Mouse (Mus musculus): ENCODE data around the gene Pttg1.

The Pttg1 gene

DNA sequence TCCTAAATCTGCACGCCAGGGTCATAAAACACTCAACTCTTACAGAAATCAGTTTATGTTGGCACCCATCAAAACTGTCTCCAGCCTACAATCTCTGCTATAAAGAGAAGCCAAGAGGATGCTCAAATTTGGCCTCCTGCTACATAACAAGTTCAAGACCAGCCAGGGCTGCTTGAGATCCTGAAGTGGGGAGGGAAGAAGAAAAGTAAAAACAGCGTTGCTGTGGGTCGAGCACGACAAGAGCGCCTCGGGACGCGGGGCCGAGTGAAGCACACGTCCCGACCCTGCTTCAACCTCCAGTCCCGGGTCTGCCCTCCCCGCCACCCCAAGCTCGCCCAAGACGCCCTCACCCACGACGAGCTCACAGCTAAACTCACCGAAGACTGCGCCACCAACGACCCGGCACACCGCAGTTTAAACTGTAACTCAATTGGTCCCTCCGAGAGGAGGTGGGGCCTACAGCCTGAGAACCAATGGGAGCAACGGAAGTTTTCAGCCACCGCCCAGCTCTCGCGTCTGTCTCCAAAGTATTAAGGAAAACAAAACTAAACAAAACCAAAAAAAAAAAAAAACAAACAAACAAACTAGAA lies at the start of gene Pttg1:
TSS of gene Pttg1 (minus strand) at position 428 of the 590 bp plus-strand sequence.
- DNase-seq (ENCODE audit: low spot score in 2 of 2) = peak; percentile 38 to 65

DNA sequence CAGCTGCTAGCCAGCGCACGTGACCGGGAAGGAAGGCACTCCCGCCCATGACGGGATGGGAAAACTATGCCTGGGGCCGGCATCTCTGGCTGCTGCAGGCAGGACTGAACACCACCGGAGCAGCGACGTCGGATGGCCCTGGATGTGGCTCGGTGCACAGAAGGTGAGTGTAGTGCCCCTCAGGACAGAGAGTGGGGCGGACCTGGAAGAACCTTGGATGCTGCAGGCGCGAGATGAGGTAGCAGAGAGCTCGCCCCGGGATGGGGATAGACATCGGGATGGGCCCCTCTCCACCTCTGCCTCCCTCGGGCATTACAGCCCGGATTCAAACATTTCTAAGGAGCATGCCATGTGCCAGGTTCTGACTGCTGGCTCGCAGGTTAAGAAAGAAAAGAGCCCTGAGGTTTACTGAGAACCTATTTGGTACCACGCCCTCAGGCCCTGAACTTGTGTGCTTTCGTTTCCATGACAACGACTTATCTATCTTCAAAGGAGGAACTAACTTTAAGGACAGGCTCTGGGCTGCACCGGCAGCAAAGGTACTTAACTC lies 48.2 kb upstream of the Pttg1 start, which contains the start of gene C1qtnf2:
TSS of gene C1qtnf2 (plus strand) at position 52 of the 550 bp plus-strand sequence.
- DNase-seq (ENCODE audit: low spot score in 2 of 2) = no peak

DNA sequence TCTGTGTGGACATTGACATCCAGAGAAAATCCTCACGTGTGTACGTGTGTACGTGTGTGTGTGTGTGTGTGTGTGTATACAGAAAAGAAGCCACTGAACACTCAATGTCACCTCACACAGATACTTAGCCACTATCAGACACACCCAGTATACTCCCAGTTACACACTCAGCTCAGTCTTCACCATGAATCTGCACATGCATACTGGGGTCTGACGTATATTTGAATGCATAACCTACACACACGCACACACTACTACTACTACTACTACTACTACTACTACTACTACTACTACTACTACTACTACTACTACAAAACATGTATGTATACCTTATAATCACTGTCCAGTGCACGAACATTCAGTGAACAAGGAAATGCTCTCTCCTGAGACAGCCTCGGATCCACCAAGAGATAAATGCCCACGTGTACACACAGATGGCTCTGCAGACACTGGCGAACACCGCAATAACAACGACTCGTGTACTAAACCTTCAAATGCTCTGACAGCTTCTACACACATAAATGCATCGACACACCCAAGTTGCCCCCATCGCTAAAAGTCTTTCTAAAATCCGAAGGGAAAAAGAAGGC lies 47.7 kb upstream of the Pttg1 start:
- no peak for DNase-seq (ENCODE audit: low spot score in 2 of 2)

DNA sequence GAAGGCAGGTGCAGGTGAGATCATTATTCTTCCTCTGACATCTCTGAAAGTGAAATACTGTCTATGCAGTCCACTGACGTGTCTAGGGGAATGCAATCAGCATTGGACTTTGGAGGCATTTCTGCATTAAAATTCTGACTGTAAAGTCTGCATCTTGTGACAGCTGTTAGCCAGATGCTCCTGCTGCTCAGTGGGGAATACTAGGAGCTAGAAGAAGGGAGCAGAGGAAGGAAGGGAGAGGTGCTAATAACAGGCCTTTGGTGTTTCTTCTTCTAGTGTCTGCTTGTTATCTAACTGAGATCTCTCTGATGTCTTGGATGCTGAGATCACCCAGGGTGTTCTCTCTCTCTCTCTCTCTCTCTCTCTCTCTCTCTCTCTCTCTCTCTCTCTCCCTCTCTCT lies 47.1 kb upstream of the Pttg1 start:
- DNase-seq (ENCODE audit: low spot score in 2 of 2) = no peak

DNA sequence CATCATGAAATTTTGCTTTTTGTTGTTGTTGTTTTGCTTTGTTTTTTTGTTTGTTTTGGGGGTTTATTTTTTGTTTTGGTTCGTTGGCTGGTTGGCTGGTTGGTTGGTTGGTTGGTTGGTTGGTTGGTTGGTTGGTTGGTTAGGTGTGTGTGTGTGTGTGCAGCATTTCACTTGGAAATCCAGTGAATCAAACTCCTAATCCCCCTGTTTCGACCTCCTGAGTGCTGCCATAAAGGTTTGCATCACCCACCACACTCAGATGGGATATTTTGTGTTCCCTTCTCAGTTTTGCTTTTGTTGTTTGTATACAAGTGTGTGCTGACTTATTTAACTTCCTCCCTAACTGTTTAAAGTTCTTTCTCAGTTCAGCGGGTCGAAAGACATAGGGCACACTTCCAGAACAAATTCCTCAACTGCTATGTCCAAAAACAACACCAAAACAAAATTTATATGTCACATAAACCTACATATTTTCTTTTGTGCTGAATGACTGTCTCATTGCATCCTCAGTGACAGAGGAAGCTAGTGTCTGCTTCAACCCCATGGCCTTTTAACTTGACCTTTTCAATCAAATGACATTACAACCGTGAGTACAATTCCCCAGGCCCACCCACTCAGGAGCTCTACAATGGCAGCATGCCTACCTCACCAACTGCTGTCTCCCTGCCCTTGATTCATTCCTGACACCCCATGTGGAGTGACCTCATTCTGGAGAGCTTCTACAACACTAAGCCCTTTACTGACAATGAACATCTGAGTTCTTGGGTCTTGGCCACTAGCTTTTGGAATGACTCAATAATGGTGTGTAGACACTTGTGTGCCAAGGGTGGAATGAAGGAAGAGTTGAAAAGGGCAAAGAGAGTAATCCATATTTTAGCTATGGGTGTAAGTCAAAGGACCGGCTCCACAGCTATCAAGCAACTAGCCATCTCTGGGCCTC lies 45.1 kb upstream of the Pttg1 start:
- DNase-seq (ENCODE audit: low spot score in 2 of 2) = no peak

DNA sequence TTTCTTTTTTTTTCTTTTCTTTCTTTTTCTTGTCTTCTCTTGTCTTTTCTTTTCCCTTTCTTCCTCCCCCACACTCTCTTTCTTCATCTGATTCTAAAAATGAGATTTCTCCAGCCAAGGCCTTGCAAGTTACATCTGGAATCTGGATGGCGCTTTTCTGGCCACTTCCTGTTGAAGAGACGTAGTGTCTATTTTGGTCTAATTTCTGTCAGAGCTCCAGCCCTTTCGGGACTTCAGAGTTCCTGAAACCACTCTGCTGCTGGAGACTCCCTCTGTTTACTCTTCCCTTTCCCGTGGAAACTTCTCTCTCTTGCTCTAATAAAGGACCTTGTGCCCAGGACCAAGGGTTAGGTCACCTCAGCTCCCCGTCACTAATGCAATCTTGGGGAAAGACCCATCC lies 44.1 kb upstream of the Pttg1 start:
- no peak for DNase-seq (ENCODE audit: low spot score in 2 of 2)

DNA sequence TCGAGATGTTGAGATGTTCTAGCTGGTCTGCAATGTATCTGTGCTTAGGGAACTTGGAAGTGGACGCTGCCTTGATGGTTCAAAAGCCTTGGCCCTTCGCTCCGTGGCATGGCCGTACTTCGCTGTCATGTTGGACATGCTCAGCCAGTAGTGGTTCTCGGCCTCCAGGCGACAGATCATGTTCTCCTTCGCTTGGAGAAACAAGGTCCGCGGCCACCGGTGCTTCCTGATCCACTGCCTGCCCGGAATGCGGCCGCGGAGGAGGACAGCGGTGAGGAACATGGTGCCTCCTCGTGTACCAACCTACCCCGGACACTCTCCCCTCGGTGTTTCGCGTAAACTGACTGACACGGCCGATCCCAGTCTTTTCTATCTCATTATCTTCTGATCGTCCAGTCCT lies 37.2 kb upstream of the Pttg1 start:
- no peak for DNase-seq (ENCODE audit: low spot score in 2 of 2)

DNA sequence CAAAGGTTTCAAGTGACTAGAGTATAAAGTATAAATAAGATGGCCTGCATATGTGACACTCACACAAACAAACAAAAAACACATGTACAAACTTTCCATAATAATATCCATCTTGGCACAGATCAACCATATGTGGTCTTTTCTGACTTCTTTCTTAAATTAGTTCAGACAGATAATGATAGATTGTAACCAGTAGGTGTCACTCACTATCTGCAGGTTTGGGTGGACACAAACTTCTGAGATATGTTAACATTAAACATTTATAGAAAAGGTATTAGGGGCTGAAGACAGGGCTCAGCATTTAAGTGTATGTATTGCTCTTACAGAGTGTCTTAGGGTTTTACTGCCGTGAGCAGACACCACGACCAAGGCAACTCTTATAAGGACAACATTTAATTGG lies 26.2 kb upstream of the Pttg1 start:
- no peak for DNase-seq (ENCODE audit: low spot score in 2 of 2)

DNA sequence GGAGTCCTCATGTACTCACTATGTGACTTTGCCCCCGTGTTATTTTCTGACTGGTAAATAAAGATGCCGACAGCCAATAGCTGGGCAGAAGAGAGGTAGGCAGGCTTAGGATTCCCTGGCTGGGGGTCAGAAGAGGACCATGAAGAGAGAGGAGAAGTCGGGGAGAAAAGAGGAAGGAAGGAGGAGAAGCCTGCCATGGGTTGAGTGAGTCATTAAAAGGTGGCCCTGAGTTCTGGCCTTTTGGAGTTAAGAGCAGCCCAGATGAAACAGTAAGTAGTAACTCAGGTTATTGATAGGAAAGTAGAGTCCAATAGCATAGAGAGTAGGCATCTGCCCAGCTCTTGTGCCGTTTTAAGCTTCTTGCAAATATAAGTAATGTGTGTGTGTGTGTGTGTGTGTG lies 25.3 kb upstream of the Pttg1 start:
- no peak for DNase-seq (ENCODE audit: low spot score in 2 of 2)

DNA sequence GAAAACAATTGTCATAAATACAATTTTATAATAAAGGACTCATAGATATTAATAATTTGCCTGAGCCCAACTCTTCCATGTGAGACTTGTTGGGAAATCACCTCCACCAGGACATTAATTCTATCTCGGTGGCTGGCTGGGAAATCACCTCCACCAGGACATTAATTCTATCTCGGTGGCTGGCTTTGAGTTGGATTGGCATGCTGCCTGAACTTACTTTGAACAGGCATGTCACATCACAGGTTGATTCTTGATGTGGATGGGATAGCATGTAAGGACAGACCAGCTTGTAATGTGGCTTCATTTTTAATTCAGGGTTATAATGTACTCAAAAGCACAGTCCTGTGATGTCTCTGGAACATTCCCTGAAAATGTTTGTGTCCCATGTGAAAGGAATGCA lies 23.9 kb upstream of the Pttg1 start:
- no peak for DNase-seq (ENCODE audit: low spot score in 2 of 2)

DNA sequence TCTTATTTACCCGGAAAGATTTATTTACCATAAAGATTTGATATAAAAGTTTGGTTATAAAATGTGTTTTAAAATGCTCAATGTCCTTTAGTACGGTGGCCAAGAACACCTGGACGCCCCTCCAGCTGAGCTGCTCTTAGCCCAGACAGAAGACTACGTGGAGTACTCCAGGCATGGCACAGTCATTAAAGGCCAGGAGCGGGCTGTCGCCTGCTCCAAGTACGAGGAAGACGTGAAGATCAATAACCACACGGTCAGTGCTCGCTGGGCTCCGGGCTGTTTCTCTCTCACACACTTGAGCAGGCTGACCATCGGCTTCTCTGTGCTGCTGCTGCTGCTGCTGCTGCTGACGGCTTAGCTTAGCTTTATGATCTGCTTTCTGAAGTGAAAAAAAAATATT lies 17.1 kb upstream of the Pttg1 start:
- no peak for DNase-seq (ENCODE audit: low spot score in 2 of 2)

DNA sequence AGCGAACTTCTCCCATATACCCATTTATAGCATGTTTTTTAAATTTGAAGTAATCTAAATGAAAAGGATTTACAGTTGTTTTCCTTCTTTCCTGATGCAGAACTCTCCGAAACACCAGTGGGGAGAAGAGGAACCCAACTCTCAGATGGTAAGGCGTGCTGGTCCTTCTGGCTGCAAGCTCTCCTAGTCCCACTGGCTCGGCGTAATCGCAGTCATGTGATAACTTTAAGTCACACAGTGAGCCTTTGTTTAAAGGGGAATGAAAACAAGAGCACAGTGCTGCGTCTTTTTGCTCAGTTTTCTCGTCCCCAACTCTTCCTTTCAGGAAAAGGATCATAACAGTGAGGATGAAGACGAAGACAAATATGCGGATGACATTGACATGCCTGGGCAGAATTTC lies 15.1 kb upstream of the Pttg1 start:
- DNase-seq (ENCODE audit: low spot score in 2 of 2) = no peak

DNA sequence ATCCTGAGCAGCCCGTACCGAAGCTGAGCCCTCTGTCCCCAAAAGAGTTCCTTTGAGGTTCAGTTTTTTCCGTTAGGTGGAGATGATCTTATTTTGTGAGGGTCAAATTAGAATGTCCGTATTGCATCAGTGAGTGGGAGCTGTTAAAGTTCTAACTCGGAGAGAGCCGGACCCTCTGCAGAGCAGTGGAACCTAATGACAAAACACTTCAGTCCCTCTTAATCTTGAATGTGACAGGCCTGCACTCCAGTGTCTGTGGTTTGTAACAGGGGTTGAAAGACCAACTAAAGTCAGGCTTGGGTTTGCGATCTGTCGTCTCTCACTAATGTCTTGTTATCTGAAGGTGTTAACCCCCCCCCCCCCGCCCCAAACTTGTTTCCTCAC lies 8.0 kb upstream of the Pttg1 start:
- DNase-seq (ENCODE audit: low spot score in 2 of 2) = no peak

DNA sequence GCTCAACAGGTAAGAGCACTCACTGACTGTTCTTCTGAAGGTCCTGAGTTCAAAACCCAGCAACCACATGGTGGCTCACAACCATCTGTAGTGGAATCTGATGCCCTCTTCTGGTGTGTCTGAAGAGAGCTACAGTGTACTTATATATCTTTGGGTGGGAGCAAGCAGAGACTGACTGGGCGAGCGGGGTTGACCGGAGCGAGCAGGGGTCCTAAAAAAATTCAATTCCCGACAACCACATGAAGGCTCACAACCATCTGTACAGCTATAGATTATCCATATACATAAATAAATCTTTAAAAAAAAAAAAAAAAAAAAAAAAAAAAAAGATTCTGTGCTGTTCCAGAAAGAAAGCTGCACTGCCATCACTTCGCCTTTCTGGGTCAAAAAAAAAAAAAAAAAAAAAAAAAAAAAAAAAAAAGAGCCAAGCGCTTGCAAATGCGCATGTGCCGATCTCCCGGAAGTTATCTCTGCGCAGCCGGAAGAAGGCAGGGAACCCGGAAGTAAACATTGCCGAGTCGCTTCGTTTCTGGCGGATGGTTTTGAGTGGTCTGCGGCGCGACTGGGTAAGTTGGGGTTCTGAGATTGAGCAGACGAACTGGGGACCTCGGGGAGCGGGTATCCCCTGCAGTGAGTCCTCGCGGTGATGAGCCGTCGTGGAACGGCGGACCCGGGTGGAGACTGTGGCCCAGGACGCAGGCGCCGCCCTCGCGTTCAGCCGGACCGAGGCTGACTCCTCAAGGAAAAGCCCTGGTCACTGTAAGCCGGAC lies 7.4 kb upstream of the Pttg1 start, which contains the start of gene Slu7:
TSS of gene Slu7 (plus strand) at position 491 of the 770 bp plus-strand sequence.
- peak in 1 of 2 experiments; percentile 67 for DNase-seq (ENCODE audit: low spot score in 2 of 2)

DNA sequence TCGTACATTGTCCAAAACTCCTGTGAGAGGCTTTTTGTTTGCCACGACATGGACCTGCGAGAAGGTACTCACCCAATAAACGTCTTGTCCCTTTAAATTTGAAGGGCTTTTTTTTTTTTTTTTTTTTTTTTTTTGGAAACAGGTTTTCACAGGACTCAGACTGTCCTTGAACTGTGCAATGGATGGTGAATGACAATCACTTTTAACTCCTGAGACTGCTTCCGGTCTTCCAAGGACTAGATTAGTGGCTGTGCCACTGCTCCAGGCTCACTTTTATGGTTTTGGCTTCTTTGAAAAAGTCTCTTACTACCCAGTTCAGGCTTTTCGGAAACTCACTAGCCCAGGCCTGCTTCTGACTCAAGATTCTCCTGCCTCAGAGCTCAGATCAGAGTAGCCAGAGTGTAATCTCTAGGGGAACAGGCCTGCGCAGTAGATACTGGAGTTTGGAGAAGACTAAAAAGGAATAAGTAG lies 398 bp upstream of the Pttg1 start:
- no peak for DNase-seq (ENCODE audit: low spot score in 2 of 2)

DNA sequence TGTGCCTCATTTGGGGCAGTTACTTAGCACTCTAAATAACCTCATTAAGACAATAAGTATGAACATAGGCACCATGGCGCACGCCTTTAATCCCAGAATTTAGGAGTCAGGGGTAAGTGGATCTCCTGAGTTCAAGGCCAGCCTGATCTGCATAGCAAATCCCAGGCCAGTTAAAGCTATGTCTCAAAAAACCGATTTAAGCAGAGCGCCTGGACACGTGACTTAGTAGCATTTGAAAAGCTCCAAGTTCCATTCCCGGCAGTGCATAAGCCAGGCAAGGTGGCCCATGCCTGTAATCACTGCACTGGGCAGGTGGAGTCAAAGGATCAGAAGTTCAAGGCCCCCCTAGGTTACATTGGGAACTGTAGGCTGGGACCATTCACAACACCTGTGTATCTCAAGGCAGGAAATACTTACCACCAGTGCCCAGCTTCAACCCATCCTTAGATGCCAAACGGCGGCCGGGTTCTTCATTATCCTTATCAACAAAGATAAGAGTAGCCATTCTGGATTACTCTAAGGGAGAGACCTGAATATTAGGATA lies 813 bp downstream of the Pttg1 start:
- DNase-seq (ENCODE audit: low spot score in 2 of 2) = no peak

DNA sequence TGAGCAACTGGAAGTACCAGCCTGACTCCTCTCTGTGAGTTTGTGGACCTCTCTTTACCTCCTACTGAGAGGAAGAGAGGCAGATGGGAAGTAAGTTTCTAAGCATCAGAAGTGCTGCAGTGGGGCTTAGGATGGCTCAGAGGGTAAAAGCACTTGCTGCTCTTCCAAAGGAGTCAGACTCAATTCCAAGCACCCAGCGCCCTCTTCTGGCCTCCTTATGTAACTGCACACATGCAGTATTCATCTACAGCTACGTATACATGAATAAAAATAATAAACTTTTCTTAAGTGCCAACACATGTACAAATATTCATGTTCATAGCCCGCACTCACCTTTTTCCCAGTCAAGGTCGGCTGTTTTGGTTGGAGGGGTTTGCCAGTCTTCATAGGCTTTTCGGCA lies 1.7 kb downstream of the Pttg1 start:
- no peak for DNase-seq (ENCODE audit: low spot score in 2 of 2)

DNA sequence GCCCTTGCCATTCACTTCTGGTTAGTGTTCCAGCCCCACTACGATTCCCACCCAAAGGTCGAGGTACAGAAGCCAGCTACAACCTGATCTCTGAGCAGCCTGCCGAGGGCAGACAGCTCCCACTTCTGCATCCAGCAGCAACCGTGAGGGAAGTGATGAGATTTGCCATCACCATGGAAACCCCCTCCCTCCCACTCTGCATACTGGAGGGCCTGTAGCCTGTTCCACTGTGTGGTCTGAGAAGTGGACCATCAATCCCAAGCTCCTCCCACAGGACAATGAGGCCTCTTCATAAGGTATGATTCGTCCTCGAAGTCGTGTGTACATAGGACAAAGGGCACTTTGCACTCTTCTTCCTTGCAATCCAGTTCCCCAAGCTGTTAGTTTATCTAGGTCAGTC lies 8.8 kb downstream of the Pttg1 start:
- no peak for DNase-seq (ENCODE audit: low spot score in 2 of 2)

DNA sequence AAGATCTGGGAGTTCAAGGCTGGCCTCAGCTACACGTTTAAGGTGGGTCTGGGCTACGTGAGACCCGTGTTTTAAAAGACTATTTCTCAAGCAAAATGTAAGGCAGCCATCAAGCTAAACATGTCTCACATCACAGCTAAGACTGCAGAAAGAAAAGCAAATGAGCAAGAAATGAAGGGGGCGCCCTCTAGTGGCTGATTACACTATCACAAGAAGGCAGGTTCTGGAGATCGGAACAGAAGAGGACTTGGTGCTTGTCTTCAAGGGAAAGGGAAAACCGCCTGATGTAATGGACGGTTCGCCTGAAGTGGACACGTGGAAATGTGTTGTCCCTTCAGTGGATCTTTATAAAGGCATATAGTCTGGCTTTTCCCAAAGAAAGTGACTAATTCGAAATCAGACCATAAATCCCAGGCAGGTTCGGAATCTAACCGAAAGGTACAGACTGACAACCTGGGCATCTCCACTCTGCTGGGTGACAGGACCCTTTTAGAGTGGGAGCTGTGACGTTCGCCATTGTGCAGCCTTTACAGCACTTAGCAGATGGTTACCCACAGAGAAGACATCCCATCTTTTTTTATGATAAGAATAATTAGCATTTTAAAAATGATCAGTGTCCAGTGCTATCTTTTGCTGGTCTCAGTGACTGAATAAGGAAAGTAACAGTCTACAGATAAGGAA lies 13.1 kb downstream of the Pttg1 start:
- DNase-seq (ENCODE audit: low spot score in 2 of 2) = peak; percentile 56 to 78

DNA sequence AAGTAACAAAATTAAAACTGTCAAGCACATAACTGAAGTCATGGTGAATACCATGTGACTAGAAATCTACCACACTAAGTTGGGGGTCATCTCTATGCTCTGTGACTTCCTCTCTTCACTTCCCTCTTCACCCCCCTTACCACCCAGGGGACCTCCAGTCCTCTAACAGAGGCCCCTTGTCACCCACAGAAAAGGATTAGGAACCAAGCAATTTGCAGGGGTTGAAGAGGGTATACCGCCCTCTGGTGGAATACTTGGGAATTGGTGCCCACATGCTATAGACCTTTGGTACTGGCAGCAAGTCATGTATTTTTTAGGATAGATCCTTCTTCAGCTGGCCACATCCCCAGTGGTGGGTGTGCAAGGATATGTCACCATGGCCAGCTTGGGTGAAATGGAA lies 14.6 kb downstream of the Pttg1 start:
- peak; percentile 36 to 52 for DNase-seq (ENCODE audit: low spot score in 2 of 2)

DNA sequence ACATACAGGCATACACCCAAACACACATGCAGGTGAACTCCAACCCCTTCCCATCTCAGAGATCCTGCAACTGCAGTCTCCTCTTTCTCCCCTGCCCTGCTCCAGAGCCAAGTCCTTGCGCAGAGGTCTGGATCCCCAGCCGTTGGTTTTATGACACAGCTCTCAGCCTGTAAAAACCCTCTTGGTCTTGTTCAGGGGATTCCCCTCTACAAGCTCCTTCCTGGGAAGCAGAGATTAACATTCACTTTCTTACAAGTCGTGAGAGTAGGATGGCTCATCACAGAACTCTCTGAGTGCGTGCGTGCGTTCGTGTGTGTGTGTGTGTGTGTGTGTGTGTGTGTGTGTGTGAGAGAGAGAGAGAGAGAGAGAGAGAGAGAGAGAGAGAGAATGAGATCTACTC lies 15.8 kb downstream of the Pttg1 start:
- no peak for DNase-seq (ENCODE audit: low spot score in 2 of 2)
